Mouse (Mus musculus): ENCODE measurements around the gene Hbb-bh1. TPM values are rescaled to one million over a fixed set of nuclear protein-coding genes. Genes with fewer than 3 reads are reported as not detected.

The Hbb-bh1 gene
- 483 and 495 TPM in 2 replicates for polyA plus RNA-seq (2016; fragmentation: Nextera tagmentation; extraction: Ambion mirVana)

- no peaks in the 10 kb centered on the region for H3K9me3 ChIP-seq
- 94% methylated on average over 2 of the region's 2 CpGs for WGBS
- H3K36me3 ChIP-seq = no peaks in the 10 kb centered on the region
- H3K4me2 ChIP-seq (replicated peaks) = no peak within 1 kb of the TSS
- no peaks in the 10 kb centered on the region for H3K27me3 ChIP-seq (replicated peaks)
- no peak within 1 kb of the TSS for H3K27ac ChIP-seq
- H3K4me1 ChIP-seq = no peaks in the 10 kb centered on the region
- ATAC-seq (ENCODE audit: low FRiP score, low read depth) = no peak
- H3K4me3 ChIP-seq = no peak within 1 kb of the TSS
- no peak within 1 kb of the TSS for H3K9ac ChIP-seq
Measured at GRCm38 (mm10) chr7:103843034-103843433, at the start of gene Hbb-bh1. Gene Hbb-bh1, minus strand, starts transcription at chr7:103843164.

- no peak for ATAC-seq (ENCODE audit: low FRiP score, low read depth)
- no peaks in the 10 kb centered on the region for H3K4me1 ChIP-seq
- H3K4me2 ChIP-seq (replicated peaks) = no peak within 1 kb of the TSS
- H3K27me3 ChIP-seq (replicated peaks) = no peaks in the 10 kb centered on the region
- H3K27ac ChIP-seq = no peak within 1 kb of the TSS
- no peaks in the 10 kb centered on the region for H3K36me3 ChIP-seq
- no peaks in the 10 kb centered on the region for H3K9me3 ChIP-seq
- H3K4me3 ChIP-seq = no peak within 1 kb of the TSS
- no peak within 1 kb of the TSS for H3K9ac ChIP-seq
Measured at GRCm38 (mm10) chr7:103886152-103886551, 43.2 kb upstream of the Hbb-bh1 start, which contains the start of gene Olfr66. Gene Olfr66, minus strand, starts transcription at chr7:103886252.

- H3K27ac ChIP-seq = no peak overlapping the region
Measured at GRCm38 (mm10) chr7:103877093-103877492, 34.1 kb upstream of the Hbb-bh1 start.

GRCm38 (mm10) chr7:103874451-103874850 lies 31.5 kb upstream of the Hbb-bh1 start:
- no peak overlapping the region for H3K4me2 ChIP-seq (replicated peaks)
- ATAC-seq (ENCODE audit: low FRiP score, low read depth) = no peak
- H3K27ac ChIP-seq = no peak overlapping the region
- H3K9ac ChIP-seq = no peak overlapping the region
- H3K27me3 ChIP-seq (replicated peaks) = no peaks in the 10 kb centered on the region
- H3K4me1 ChIP-seq = no peaks in the 10 kb centered on the region
- H3K4me3 ChIP-seq = no peak overlapping the region
- WGBS = 59% methylated on average over 5 of the region's 5 CpGs
- no peaks in the 10 kb centered on the region for H3K36me3 ChIP-seq
- no peaks in the 10 kb centered on the region for H3K9me3 ChIP-seq

More at GRCm38 (mm10) chr7:103877093-103877492, 34.1 kb upstream of the Hbb-bh1 start:
- Histone ChIP-seq H3K9ac (no peak overlapping the region), H3K9me3 (no peaks in the 10 kb centered on the region), H3K4me3 (no peak overlapping the region), H3K27me3 (replicated peaks) (no peaks in the 10 kb centered on the region), H3K36me3 (no peaks in the 10 kb centered on the region), H3K4me2 (replicated peaks) (no peak overlapping the region), H3K4me1 (no peaks in the 10 kb centered on the region)
- WGBS = 91% methylated on average over 2 of the region's 2 CpGs
- ATAC-seq (ENCODE audit: low FRiP score, low read depth) = no peak

GRCm38 (mm10) chr7:103873064-103873463 lies 30.1 kb upstream of the Hbb-bh1 start:
- ATAC-seq (ENCODE audit: low FRiP score, low read depth) = no peak
- WGBS = 4% methylated on average over 1 of the region's 1 CpGs

GRCm38 (mm10) chr7:103870667-103871066 lies 27.7 kb upstream of the Hbb-bh1 start:
- Histone ChIP-seq H3K9ac (no peak overlapping the region), H3K9me3 (no peaks in the 10 kb centered on the region), H3K4me1 (no peaks in the 10 kb centered on the region), H3K27me3 (replicated peaks) (no peaks in the 10 kb centered on the region), H3K27ac (no peak overlapping the region), H3K36me3 (no peaks in the 10 kb centered on the region), H3K4me2 (replicated peaks) (no peak overlapping the region), H3K4me3 (no peak overlapping the region)
- no peak for ATAC-seq (ENCODE audit: low FRiP score, low read depth)

More at GRCm38 (mm10) chr7:103873064-103873463, 30.1 kb upstream of the Hbb-bh1 start:
- no peak overlapping the region for H3K27ac ChIP-seq
- H3K4me1 ChIP-seq = no peaks in the 10 kb centered on the region
- no peaks in the 10 kb centered on the region for H3K36me3 ChIP-seq
- no peaks in the 10 kb centered on the region for H3K27me3 ChIP-seq (replicated peaks)
- H3K9me3 ChIP-seq = no peaks in the 10 kb centered on the region
- no peak overlapping the region for H3K9ac ChIP-seq
- no peak overlapping the region for H3K4me3 ChIP-seq
- no peak overlapping the region for H3K4me2 ChIP-seq (replicated peaks)

GRCm38 (mm10) chr7:103865716-103866115 lies 22.8 kb upstream of the Hbb-bh1 start:
- Histone ChIP-seq H3K4me2 (replicated peaks) (no peak overlapping the region), H3K4me1 (no peaks in the 10 kb centered on the region), H3K27me3 (replicated peaks) (no peaks in the 10 kb centered on the region), H3K9ac (no peak overlapping the region), H3K4me3 (no peak overlapping the region), H3K36me3 (no peaks in the 10 kb centered on the region), H3K9me3 (no peaks in the 10 kb centered on the region), H3K27ac (no peak overlapping the region)
- no peak for ATAC-seq (ENCODE audit: low FRiP score, low read depth)

GRCm38 (mm10) chr7:103861531-103861930 lies 18.6 kb upstream of the Hbb-bh1 start:
- no peak for ATAC-seq (ENCODE audit: low FRiP score, low read depth)
- WGBS = 86% methylated on average over 3 of the region's 3 CpGs
- no peak overlapping the region for H3K4me3 ChIP-seq

GRCm38 (mm10) chr7:103860855-103861254 lies 17.9 kb upstream of the Hbb-bh1 start:
- Histone ChIP-seq H3K4me1 (no peaks in the 10 kb centered on the region), H3K27me3 (replicated peaks) (no peaks in the 10 kb centered on the region), H3K36me3 (no peaks in the 10 kb centered on the region), H3K4me2 (replicated peaks) (no peak overlapping the region), H3K9me3 (no peaks in the 10 kb centered on the region), H3K27ac (no peak overlapping the region), H3K4me3 (no peak overlapping the region), H3K9ac (no peak overlapping the region)
- WGBS = 68% methylated on average over 1 of the region's 1 CpGs
- no peak for ATAC-seq (ENCODE audit: low FRiP score, low read depth)

More at GRCm38 (mm10) chr7:103861531-103861930, 18.6 kb upstream of the Hbb-bh1 start:
- no peaks in the 10 kb centered on the region for H3K9me3 ChIP-seq
- H3K4me1 ChIP-seq = no peaks in the 10 kb centered on the region
- H3K27me3 ChIP-seq (replicated peaks) = no peaks in the 10 kb centered on the region
- no peak overlapping the region for H3K27ac ChIP-seq
- H3K4me2 ChIP-seq (replicated peaks) = no peak overlapping the region
- no peak overlapping the region for H3K9ac ChIP-seq
- no peaks in the 10 kb centered on the region for H3K36me3 ChIP-seq

GRCm38 (mm10) chr7:103859076-103859475 lies 16.1 kb upstream of the Hbb-bh1 start:
- H3K4me1 ChIP-seq = no peaks in the 10 kb centered on the region
- H3K9me3 ChIP-seq = no peaks in the 10 kb centered on the region
- no peaks in the 10 kb centered on the region for H3K27me3 ChIP-seq (replicated peaks)
- no peak overlapping the region for H3K27ac ChIP-seq
- 81% methylated on average over 2 of the region's 2 CpGs for WGBS
- no peak overlapping the region for H3K4me3 ChIP-seq
- no peaks in the 10 kb centered on the region for H3K36me3 ChIP-seq
- no peak overlapping the region for H3K9ac ChIP-seq
- ATAC-seq (ENCODE audit: low FRiP score, low read depth) = no peak
- H3K4me2 ChIP-seq (replicated peaks) = no peak overlapping the region

- no peak for ATAC-seq (ENCODE audit: low FRiP score, low read depth)
- Histone ChIP-seq H3K36me3 (no peaks in the 10 kb centered on the region), H3K9ac (no peak overlapping the region)
Measured at GRCm38 (mm10) chr7:103854669-103855068, 11.7 kb upstream of the Hbb-bh1 start.

GRCm38 (mm10) chr7:103853090-103853489 lies 10.1 kb upstream of the Hbb-bh1 start, which contains the start of gene Hbb-y:
Gene Hbb-y, minus strand, starts transcription at chr7:103853216.
- 71% methylated on average over 2 of the region's 2 CpGs for WGBS

More at GRCm38 (mm10) chr7:103854669-103855068, 11.7 kb upstream of the Hbb-bh1 start:
- Histone ChIP-seq H3K9me3 (no peaks in the 10 kb centered on the region), H3K4me2 (replicated peaks) (no peak overlapping the region), H3K4me3 (no peak overlapping the region), H3K27me3 (replicated peaks) (no peaks in the 10 kb centered on the region), H3K27ac (no peak overlapping the region), H3K4me1 (no peaks in the 10 kb centered on the region)
- WGBS = 69% methylated on average over 1 of the region's 1 CpGs

GRCm38 (mm10) chr7:103844525-103845325 lies 1.8 kb upstream of the Hbb-bh1 start:
- Histone ChIP-seq H3K36me3 (no peaks in the 10 kb centered on the region), H3K27ac (no peak overlapping the region), H3K4me1 (no peaks in the 10 kb centered on the region), H3K4me2 (replicated peaks) (no peak overlapping the region), H3K9ac (no peak overlapping the region), H3K27me3 (replicated peaks) (no peaks in the 10 kb centered on the region), H3K4me3 (no peak overlapping the region), H3K9me3 (no peaks in the 10 kb centered on the region)
- no peak for ATAC-seq (ENCODE audit: low FRiP score, low read depth)
- WGBS = 59% methylated on average over 2 of the region's 2 CpGs

More at GRCm38 (mm10) chr7:103853090-103853489, 10.1 kb upstream of the Hbb-bh1 start, which contains the start of gene Hbb-y:
- H3K36me3 ChIP-seq = no peaks in the 10 kb centered on the region
- H3K4me2 ChIP-seq (replicated peaks) = no peak within 1 kb of the TSS
- no peaks in the 10 kb centered on the region for H3K27me3 ChIP-seq (replicated peaks)
- H3K27ac ChIP-seq = no peak within 1 kb of the TSS
- no peaks in the 10 kb centered on the region for H3K4me1 ChIP-seq
- no peak for ATAC-seq (ENCODE audit: low FRiP score, low read depth)
- H3K4me3 ChIP-seq = no peak within 1 kb of the TSS
- no peak within 1 kb of the TSS for H3K9ac ChIP-seq
- H3K9me3 ChIP-seq = no peaks in the 10 kb centered on the region

Measured in neural tube, embryonic 12.5 days (tissue).